11 mouse cellular contexts compared by ENCODE assay signal in genomic region chr1:89234895-89235294, GRCm38 (mm10).
DNase-seq lines count a peak whose midpoint lies in the region; ATAC-seq and TF ChIP-seq lines count a peak whose summit lies in the region.
"Had no signal": no experiment of that assay in that cellular context is flagged by ENCODE, and none has a peak within 500 bp of the region (broad histone marks: within the 10 kb centered on the region; RNA-seq: fewer than 3 reads in every experiment).

No protein-coding gene starts in this region.

- H3K9ac ChIP-seq in forebrain, embryonic 15.5 days (replicated peaks), result no peak overlapping the region
- H3K9ac ChIP-seq in midbrain, embryonic 11.5 days (ENCODE audit: low read length), result no peak overlapping the region
- no peak overlapping the region for H3K9ac ChIP-seq in midbrain, postnatal 0 days (replicated peaks; ENCODE audit: low read length, poor library complexity, severe bottlenecking)
- H3K9ac ChIP-seq in neural tube, embryonic 15.5 days (replicated peaks), result no peak overlapping the region
- H3K9ac ChIP-seq: liver, embryonic 12.5 days had no signal

- ATAC-seq in forebrain, embryonic 15.5 days (replicated peaks), result peak; percentile 17; the same call in 1 of the 2 replicates
- ATAC-seq in midbrain, embryonic 11.5 days (ENCODE audit: low FRiP score), result 0 out of 2 replicates have a peak, but pooled peaks have one; percentile 23
- no peak for ATAC-seq in midbrain, postnatal 0 days (ENCODE audit: low FRiP score)
- peak; percentile 36; the same call in 1 of the 2 replicates for ATAC-seq in neural tube, embryonic 15.5 days (ENCODE audit: low FRiP score)
- ATAC-seq: liver, embryonic 12.5 days had no signal

- no peak for TF ChIP-seq CTCF in midbrain, postnatal 0 days (IDR thresholded peaks at IDR 0.05)
- TF ChIP-seq CTCF in lung, adult 2 months (IDR thresholded peaks at IDR 0.05; ENCODE audit: insufficient read depth, low read length), result no peak

- no peak overlapping the region for H3K4me2 ChIP-seq in forebrain, embryonic 15.5 days (replicated peaks)
- no peak overlapping the region for H3K4me2 ChIP-seq in midbrain, embryonic 11.5 days
- H3K4me2 ChIP-seq in midbrain, postnatal 0 days (ENCODE audit: low read depth, low read length, poor library complexity, severe bottlenecking), result no peak overlapping the region
- H3K4me2 ChIP-seq in neural tube, embryonic 15.5 days, result no peak overlapping the region
- H3K4me2 ChIP-seq: liver, embryonic 12.5 days had no signal

- no peaks in the 10 kb centered on the region for H3K9me3 ChIP-seq in forebrain, embryonic 15.5 days
- H3K9me3 ChIP-seq in forebrain, embryonic 10.5 days, result no peaks in the 10 kb centered on the region
- no peaks in the 10 kb centered on the region for H3K9me3 ChIP-seq in midbrain, embryonic 11.5 days (ENCODE audit: control insufficient read depth, low read length)
- no peaks in the 10 kb centered on the region for H3K9me3 ChIP-seq in midbrain, postnatal 0 days (ENCODE audit: low read length)
- no peaks in the 10 kb centered on the region for H3K9me3 ChIP-seq in neural tube, embryonic 15.5 days (replicated peaks)
- H3K9me3 ChIP-seq: liver, embryonic 12.5 days had no signal

- H3K27ac ChIP-seq in forebrain, embryonic 15.5 days (replicated peaks), result no peak overlapping the region
- H3K27ac ChIP-seq in forebrain, embryonic 10.5 days, result no peak overlapping the region
- no peak overlapping the region for H3K27ac ChIP-seq in midbrain, embryonic 11.5 days (ENCODE audit: low read depth, low read length)
- no peak overlapping the region for H3K27ac ChIP-seq in midbrain, postnatal 0 days (ENCODE audit: low read depth, low read length)
- H3K27ac ChIP-seq in neural tube, embryonic 15.5 days (replicated peaks), result no peak overlapping the region
- H3K27ac ChIP-seq: gastrocnemius, adult 2 months; liver, embryonic 12.5 days had no signal

- 82% methylated on average over 8 of the region's 8 CpGs for WGBS in forebrain, embryonic 15.5 days
- WGBS in forebrain, embryonic 10.5 days, result 76% methylated on average over 8 of the region's 8 CpGs
- 76% methylated on average over 8 of the region's 8 CpGs for whole genome bisulfite sequencing in midbrain, embryonic 11.5 days
- WGBS in midbrain, postnatal 0 days, result 73% methylated on average over 8 of the region's 8 CpGs
- 25% methylated on average over 8 of the region's 8 CpGs for WGBS in lung, adult 2 months
- WGBS in neural tube, embryonic 15.5 days, result 73% methylated on average over 8 of the region's 8 CpGs

- peaks cover 24% of the 10 kb centered on the region for H3K4me1 ChIP-seq in forebrain, embryonic 15.5 days
- peaks cover 31% of the 10 kb centered on the region for H3K4me1 ChIP-seq in forebrain, embryonic 10.5 days
- H3K4me1 ChIP-seq in midbrain, embryonic 11.5 days (ENCODE audit: control insufficient read depth, insufficient read depth, low read length), result peaks cover 6% of the 10 kb centered on the region
- no peaks in the 10 kb centered on the region for H3K4me1 ChIP-seq in midbrain, postnatal 0 days (ENCODE audit: insufficient read depth, low read length)
- H3K4me1 ChIP-seq in lung, adult 2 months (ENCODE audit: control insufficient read depth, insufficient read depth, low read length), result no peaks in the 10 kb centered on the region
- peaks cover 7% of the 10 kb centered on the region for H3K4me1 ChIP-seq in neural tube, embryonic 15.5 days
- H3K4me1 ChIP-seq: liver, embryonic 12.5 days had no signal

- TF ChIP-seq POLR2A in lung, adult 2 months (IDR thresholded peaks at IDR 0.05; ENCODE audit: borderline replicate concordance, extremely low read depth, low read depth, low read length), result no peak

- no peak overlapping the region for H3K4me3 ChIP-seq in forebrain, embryonic 15.5 days
- H3K4me3 ChIP-seq in forebrain, embryonic 10.5 days, result no peak overlapping the region
- H3K4me3 ChIP-seq in midbrain, embryonic 11.5 days (ENCODE audit: low read depth, low read length), result no peak overlapping the region
- H3K4me3 ChIP-seq in midbrain, postnatal 0 days (ENCODE audit: low read depth, low read length), result no peak overlapping the region
- H3K4me3 ChIP-seq in lung, adult 2 months (replicated peaks; ENCODE audit: extremely low read depth, low read depth, low read length), result no peak overlapping the region
- no peak overlapping the region for H3K4me3 ChIP-seq in neural tube, embryonic 15.5 days (replicated peaks)
- H3K4me3 ChIP-seq: gastrocnemius, adult 2 months; liver, embryonic 12.5 days had no signal

- DNase-seq in forebrain, embryonic 10.5 days (ENCODE audit: extremely low spot score, low spot score), result no peak
- no peak for DNase-seq in midbrain, embryonic 11.5 days (ENCODE audit: low spot score, missing footprints)
- no peak for DNase-seq in midbrain, postnatal 0 days (ENCODE audit: low spot score)
- peak; percentile 21 for DNase-seq in lung, adult 2 months
- DNase-seq in gastrocnemius, postnatal 14 days, result no peak
- DNase-seq in testis, postnatal 10 days (ENCODE audit: low spot score), result no peak
- DNase-seq: thymus, postnatal 36 days had no signal

- H3K36me3 ChIP-seq in forebrain, embryonic 15.5 days, result no peaks in the 10 kb centered on the region
- H3K36me3 ChIP-seq in forebrain, embryonic 10.5 days (replicated peaks), result no peaks in the 10 kb centered on the region
- no peaks in the 10 kb centered on the region for H3K36me3 ChIP-seq in midbrain, embryonic 11.5 days (ENCODE audit: control insufficient read depth, insufficient read depth, low read length)
- H3K36me3 ChIP-seq in midbrain, postnatal 0 days (ENCODE audit: insufficient read depth, low read length), result no peaks in the 10 kb centered on the region
- no peaks in the 10 kb centered on the region for H3K36me3 ChIP-seq in neural tube, embryonic 15.5 days
- H3K36me3 ChIP-seq: liver, embryonic 12.5 days had no signal

- no peaks in the 10 kb centered on the region for H3K27me3 ChIP-seq in forebrain, embryonic 15.5 days
- H3K27me3 ChIP-seq in forebrain, embryonic 10.5 days (ENCODE audit: poor library complexity, severe bottlenecking), result peaks cover 16% of the 10 kb centered on the region
- no peaks in the 10 kb centered on the region; the same call in 1 of the 2 replicates for H3K27me3 ChIP-seq in midbrain, embryonic 11.5 days (ENCODE audit: control insufficient read depth, insufficient read depth, low read length)
- H3K27me3 ChIP-seq in midbrain, postnatal 0 days (ENCODE audit: insufficient read depth, low read length), result no peaks in the 10 kb centered on the region
- no peaks in the 10 kb centered on the region for H3K27me3 ChIP-seq in neural tube, embryonic 15.5 days (replicated peaks)
- H3K27me3 ChIP-seq: liver, embryonic 12.5 days had no signal

- intact Hi-C loops in gastrocnemius, postnatal 14 days (cut with DNase I; ENCODE audit: low total_unique reads), result loop anchor here (2.0 to 10.0 kb wide), 3 partner anchors 290 to 397 kb away; no protein-coding TSS in a partner anchor
